Mouse (Mus musculus) adrenal gland, postnatal 10 days (tissue): ENCODE data around the gene Myh3. TPM values are rescaled to one million over a fixed set of nuclear protein-coding genes. Genes with fewer than 3 reads are reported as not detected.
A peak's percentile ranks its signal among the peaks of the same experiment; 100 is the strongest.
"Not testable (repeated sequence)": the region's sequence is repeated elsewhere in the genome, so short reads cannot be mapped to it uniquely, and the experiment has no call there.

Experiments used
- DNase-seq: peaks from one replicate; pipeline ENCODE4 v3.0.0; 2021; ENCODE audit warnings: mixed read lengths
- total RNA-seq, 2 experiments: library from RNA; stranded (reverse); gene quantifications; 2 replicates each; pipeline ENCODE4 v1.2.3; 2021

Myh3 gene
- total RNA-seq, 2 experiments from 2014 or later: 2.6 to 3.5 TPM

GRCm38 (mm10) chr11:67077435-67077834 lies 665 bp upstream of the Myh3 start:
- no peak for DNase-seq

DNA sequence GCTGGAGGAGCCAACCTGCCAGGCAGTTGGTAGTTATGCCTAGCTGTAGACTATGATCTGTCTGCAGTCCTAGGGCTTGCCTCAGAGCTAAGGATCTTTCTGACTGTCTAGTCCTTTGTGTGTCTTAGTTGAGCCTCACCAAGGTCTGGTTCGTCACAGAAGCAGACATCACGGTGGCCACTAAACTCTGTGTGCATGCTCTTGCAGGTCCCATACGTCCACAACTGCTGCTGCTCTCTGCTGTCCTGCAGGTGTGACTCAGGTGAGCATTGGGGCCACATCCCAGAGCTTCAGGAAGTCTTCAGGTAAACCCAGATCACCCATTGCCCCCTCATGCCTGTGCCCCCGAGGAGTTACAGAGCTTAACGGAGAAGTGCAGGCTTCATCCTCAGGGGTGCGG lies 788 bp downstream of the Myh3 start:
- no peak for DNase-seq

- DNase-seq: no peak
Observed at GRCm38 (mm10) chr11:67079740-67080139, 1.6 kb downstream of the Myh3 start.

DNA sequence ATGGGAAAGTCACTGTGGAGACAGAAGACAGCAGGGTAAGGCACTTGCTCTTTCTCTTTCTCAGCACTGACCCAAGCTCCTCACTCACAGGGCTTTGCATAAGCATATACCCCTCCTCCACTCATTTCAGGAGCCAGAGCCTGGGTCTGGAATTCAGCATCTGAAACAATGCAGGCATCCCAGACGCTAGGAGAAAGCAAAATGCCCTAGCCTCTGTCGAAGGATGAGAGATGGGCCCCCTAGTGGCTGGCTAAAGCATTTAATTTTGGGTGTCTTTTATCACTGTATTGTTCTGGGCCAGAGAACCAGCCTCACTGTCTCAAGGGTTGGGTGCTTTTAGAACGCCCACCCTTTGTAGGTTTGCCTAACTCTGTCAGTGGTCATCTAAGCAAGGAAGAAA lies 2.1 kb downstream of the Myh3 start:
- DNase-seq: peak; percentile 72

GRCm38 (mm10) chr11:67081125-67081649 lies 3.1 kb downstream of the Myh3 start:
- DNase-seq: peak; percentile 50

DNA sequence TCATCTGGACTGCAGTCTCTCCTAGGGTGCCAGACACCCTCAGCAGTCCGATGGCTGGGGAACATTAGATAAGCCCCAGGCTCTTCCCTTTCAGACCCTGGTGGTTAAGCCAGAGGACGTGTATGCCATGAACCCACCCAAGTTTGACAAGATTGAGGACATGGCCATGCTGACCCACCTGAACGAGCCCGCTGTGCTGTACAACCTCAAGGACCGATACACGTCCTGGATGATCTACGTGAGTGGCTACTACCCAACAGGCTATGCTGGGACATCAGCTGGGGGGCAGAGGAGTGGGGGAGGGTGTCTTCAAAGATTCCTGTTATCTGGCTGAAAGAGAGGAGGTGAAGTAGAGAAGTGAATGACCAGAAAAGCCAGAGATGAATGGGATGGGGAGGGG lies 4.1 kb downstream of the Myh3 start:
- DNase-seq: no peak

GRCm38 (mm10) chr11:67082793-67083192 lies 4.7 kb downstream of the Myh3 start:
- DNase-seq: no peak

- no peak for DNase-seq
Observed at GRCm38 (mm10) chr11:67083239-67083638, 5.1 kb downstream of the Myh3 start.

GRCm38 (mm10) chr11:67083712-67084340 lies 5.7 kb downstream of the Myh3 start:
- no peak for DNase-seq

DNA sequence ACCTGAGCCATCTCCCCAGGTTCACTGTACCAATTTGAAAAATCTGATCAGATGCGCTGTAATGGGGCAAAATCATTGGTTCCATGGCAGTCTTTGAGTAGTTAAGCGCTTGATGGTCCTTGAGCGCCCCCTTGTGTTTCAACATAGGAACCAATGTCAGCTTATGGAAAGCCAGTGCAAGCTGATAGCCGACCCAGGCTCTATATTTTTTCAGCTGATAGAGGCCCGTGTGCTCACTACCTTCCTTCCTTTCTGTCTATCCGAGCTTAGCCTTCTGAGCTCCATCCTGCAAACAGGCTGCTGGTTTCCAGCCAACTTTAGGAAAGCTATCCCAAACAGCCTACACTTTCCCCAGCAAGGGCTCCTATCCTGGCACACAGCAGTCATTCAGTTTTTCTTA lies 7.4 kb downstream of the Myh3 start:
- peak; percentile 83 for DNase-seq

- peak; percentile 10 for DNase-seq
Observed at GRCm38 (mm10) chr11:67086467-67087164, 8.5 kb downstream of the Myh3 start.

DNA sequence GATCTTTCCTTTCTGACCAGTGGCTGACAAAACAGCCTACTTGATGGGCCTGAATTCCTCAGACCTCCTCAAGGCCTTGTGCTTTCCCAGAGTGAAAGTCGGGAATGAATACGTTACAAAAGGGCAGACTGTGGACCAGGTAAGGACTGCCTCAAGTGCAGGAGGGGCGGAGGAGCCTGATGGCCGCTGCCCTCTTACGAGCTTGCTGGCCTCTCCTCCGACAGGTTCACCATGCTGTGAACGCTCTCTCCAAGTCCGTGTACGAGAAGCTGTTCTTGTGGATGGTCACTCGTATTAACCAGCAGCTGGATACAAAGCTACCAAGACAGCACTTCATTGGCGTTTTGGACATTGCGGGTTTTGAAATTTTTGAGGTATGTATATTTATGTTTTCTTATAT lies 9.1 kb downstream of the Myh3 start:
- DNase-seq: no peak

- not testable (repeated sequence) for DNase-seq
Observed at GRCm38 (mm10) chr11:67092354-67092753, 14.3 kb downstream of the Myh3 start.

- DNase-seq: no peak
Observed at GRCm38 (mm10) chr11:67093201-67093600, 15.1 kb downstream of the Myh3 start.

DNA sequence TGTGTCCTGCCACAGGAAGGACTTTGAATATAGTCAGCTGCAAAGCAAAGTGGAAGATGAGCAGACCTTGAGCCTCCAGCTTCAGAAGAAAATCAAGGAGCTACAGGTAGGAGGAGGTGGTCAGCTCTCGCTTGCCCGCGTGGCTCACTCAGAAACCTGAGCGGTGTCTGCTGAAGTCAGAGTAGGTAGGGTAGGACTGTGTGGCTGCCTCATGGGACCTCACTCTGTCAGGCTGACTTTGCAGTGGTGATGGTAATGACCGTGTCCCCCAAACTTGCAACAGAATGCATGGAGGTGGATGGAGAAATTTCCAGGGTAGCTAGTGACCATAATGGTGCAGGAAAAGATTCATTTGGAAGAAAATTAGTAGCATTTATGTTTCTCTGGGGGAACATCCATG lies 15.6 kb downstream of the Myh3 start:
- DNase-seq: no peak

- no peak for DNase-seq
Observed at GRCm38 (mm10) chr11:67094470-67094869, 16.4 kb downstream of the Myh3 start.

DNA sequence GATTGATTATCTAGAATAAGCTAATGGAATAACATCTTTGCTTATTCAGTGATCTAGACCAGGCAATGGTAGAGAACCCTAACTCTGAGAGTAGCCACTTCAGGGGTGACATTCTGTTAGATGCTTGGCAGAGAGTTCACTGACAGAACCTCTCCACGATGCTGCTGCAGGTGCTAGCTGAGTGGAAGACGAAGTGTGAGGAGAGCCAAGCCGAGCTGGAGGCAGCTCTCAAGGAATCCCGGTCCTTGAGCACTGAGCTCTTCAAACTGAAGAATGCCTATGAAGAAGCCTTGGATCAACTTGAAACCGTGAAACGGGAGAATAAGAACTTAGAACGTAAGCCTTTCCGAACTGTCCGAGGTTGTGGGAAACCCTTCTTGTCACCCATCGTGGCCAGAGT lies 19.6 kb downstream of the Myh3 start:
- DNase-seq: no peak

DNA sequence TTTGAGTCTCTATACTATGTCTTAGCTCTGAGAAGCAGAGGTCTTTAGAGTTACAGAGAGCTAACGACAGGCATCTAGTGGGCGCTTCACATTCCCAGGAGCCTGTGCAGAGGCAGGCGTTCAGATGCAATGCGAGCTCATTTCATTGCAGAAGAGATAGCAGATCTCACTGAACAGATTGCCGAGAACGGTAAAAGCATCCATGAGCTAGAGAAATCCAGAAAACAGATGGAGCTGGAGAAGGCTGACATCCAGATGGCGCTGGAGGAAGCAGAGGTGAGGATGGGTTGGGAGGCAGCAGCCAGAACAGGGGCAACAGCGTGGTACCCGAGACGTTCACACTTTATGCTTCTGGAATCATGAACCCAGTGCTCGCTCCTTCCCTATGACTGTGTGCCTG lies 20.3 kb downstream of the Myh3 start:
- no peak for DNase-seq

DNA sequence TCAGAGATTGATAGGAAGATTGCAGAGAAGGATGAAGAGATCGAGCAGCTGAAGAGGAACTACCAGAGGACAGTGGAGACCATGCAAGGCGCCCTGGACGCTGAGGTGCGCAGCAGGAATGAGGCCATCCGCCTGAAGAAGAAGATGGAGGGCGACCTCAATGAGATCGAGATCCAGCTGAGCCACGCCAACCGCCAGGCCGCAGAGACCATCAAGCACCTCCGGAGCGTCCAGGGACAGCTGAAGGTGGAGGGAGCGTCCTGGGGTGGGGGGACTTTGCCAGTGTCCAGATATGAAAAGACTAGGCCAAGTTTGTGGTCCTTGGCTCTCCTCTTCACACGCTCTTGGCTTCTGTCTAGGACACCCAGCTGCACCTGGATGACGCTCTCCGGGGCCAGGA lies 21.1 kb downstream of the Myh3 start:
- DNase-seq: no peak

DNA sequence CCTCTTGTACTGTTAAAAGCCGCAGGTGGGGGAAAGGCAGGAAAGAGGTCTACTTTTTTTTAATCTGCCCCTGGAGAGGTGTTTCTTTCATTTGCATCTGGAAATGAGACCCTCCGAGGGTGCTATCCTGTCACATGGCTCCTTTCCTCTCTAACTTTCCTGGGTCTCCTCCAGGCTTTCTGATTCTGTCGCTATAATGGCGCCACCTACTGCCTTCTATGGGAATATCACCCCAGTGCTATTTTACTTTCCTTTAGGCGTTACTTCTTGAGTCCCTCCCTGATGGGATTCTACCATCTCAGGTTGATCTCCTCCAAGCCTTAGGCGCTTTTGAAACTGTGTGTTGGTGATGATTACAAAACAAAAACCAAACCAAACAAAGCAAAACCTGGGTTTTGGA lies 22.1 kb downstream of the Myh3 start:
- DNase-seq: peak; percentile 37

DNA sequence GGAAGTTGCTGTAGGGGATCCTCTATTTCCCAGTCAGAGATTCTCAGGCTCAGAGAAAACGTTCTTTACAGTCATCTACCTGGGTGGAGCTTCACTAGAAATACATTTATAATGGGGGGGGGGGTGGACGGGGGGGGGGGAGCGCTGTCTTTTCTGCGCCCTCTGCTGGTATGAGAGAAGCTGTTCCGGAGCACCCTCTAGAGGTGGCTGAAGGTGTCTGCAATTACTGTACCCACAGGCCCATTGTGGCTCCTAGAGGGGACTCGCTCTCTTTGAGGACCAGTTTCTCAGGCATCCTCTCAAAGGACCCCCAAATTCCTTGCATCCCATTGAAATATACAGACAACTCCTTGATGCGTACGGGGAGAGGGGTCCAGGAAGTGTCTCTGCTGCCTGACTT lies 23.6 kb downstream of the Myh3 start:
- DNase-seq: peak; percentile 63

DNA sequence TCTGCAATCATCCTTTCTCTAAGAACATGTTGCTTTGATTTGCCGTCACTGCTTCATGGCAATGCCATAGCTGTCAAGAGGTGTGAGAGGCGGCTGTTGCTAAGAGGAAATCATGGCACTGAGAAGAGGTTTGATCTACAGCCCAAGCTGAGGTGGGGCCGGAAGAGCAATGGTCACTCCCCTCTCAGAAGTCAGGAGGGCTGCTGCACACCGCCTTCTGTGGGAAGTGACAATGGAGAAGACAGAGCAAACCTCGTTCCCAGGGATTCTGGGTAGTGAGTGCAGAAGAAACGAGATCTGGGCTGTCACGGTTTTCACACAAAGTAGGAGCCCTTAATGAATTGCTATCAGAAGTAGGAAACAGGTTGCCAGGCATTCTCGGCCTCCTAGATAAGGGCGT lies 25.2 kb downstream of the Myh3 start:
- DNase-seq: no peak

DNA sequence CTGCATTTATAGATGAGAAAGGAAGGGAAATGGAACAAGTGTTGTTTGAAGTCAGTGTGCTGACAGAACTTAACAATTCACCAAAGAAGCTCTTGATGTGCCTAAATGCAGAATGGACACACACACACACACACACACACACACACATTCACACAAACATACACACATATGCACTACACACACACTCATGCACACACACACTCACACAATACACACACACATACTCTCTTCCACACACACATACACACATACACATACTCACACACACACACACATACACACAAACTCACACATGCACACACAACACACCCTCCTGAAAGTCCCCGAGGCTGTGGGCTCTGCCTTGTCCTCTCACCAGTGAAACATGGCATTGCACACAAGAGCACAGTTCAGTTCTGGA lies 26.1 kb downstream of the Myh3 start:
- no peak for DNase-seq

GRCm38 (mm10) chr11:67104714-67105113 lies 26.6 kb downstream of the Myh3 start:
- DNase-seq: no peak
